Mouse (Mus musculus): ENCODE results near the gene Ccdc141. TPM values are rescaled to one million over a fixed set of nuclear protein-coding genes. Genes with fewer than 3 reads are reported as not detected.

The Ccdc141 gene
- polyA plus RNA-seq, 1 experiment from 2014 or later = 3.7 TPM

DNA sequence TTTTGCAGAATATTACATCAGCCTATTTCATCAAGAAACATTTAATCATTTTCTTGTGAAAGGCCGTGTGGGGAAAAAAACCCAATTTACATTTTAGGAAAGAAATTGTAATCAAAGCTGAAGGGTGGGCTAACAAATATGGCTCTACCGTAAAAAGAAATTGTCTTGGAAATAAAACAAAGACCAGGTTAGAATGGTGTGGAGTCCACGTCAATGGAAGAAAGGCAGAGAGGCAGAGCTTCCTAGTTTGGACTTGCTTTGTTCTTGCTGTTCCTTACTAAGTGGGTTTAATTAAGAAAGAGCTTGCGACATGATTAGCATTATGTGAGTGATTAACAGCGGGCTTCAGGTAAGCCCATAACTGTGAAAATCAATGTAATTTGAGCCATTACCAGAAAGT lies 199.4 kb downstream of the Ccdc141 start:
- H3K9ac ChIP-seq (ENCODE audit: low read depth, low read length) = no peak overlapping the region
- no peaks in the 10 kb centered on the region for H3K9me3 ChIP-seq (ENCODE audit: control insufficient read depth, low read length)
- WGBS = 63% methylated on average over 5 of the region's 5 CpGs
- no peaks in the 10 kb centered on the region for H3K4me1 ChIP-seq (ENCODE audit: control insufficient read depth, insufficient read depth, low read length)
- no peak overlapping the region for H3K27ac ChIP-seq (ENCODE audit: low read length)
- H3K4me2 ChIP-seq (ENCODE audit: low read depth, low read length) = no peak overlapping the region
- H3K36me3 ChIP-seq (ENCODE audit: control insufficient read depth, insufficient read depth, low read length) = no peaks in the 10 kb centered on the region
- no peaks in the 10 kb centered on the region for H3K27me3 ChIP-seq (replicated peaks; ENCODE audit: control insufficient read depth, insufficient read depth, low read length)
- ATAC-seq = no peak
- H3K4me3 ChIP-seq (ENCODE audit: low read length) = no peak overlapping the region

DNA sequence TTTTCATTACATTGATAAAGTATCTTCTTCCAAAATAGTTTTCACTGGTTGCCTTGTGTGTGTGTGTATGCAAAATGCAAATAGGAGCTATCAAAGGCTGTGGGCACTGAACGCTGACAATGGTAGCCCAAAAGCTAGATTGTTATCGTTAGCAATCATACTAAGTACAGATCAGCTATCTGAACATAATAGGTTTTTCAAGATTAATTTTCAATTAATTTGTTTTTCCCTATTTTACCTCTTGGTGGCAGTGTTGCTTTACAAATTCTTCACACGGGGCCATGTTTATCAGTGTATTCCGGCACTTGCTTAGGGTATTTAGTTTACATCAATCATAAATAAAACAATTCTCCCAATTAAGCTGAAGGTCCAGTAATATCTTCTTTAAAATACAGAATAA lies 199.8 kb downstream of the Ccdc141 start:
- no peak overlapping the region for H3K4me2 ChIP-seq (ENCODE audit: low read depth, low read length)
- no peaks in the 10 kb centered on the region for H3K4me1 ChIP-seq (ENCODE audit: control insufficient read depth, insufficient read depth, low read length)
- H3K36me3 ChIP-seq (ENCODE audit: control insufficient read depth, insufficient read depth, low read length) = no peaks in the 10 kb centered on the region
- 20% methylated on average over 4 of the region's 4 CpGs for WGBS
- no peak for ATAC-seq
- no peaks in the 10 kb centered on the region for H3K27me3 ChIP-seq (replicated peaks; ENCODE audit: control insufficient read depth, insufficient read depth, low read length)
- no peaks in the 10 kb centered on the region for H3K9me3 ChIP-seq (ENCODE audit: control insufficient read depth, low read length)
- no peak overlapping the region for H3K27ac ChIP-seq (ENCODE audit: low read length)
- H3K9ac ChIP-seq (ENCODE audit: low read depth, low read length) = no peak overlapping the region
- H3K4me3 ChIP-seq (ENCODE audit: low read length) = no peak overlapping the region

DNA sequence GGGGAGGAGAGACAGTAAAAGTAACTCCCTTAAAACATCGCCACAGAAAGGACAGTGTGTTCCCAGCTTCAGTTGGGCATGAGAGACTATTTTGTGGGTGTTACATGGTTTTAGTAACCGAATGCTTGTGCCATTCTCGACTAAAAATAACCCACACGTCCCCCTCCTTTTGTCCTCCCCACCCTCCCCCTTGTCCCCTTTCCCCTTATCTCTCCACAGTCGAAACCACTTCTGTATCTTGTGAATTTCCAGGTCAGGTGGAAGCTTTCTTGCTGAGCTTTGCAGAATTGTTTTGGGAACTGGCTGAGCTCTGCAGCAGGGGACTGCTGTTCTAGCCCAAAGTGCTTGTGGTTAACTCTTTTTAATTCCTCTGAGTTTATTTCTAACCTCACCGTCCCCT lies 200.2 kb downstream of the Ccdc141 start:
- Histone ChIP-seq H3K4me3 (ENCODE audit: low read length) (no peak overlapping the region), H3K27me3 (replicated peaks; ENCODE audit: control insufficient read depth, insufficient read depth, low read length) (no peaks in the 10 kb centered on the region), H3K9ac (ENCODE audit: low read depth, low read length) (no peak overlapping the region), H3K36me3 (ENCODE audit: control insufficient read depth, insufficient read depth, low read length) (no peaks in the 10 kb centered on the region), H3K9me3 (ENCODE audit: control insufficient read depth, low read length) (no peaks in the 10 kb centered on the region), H3K27ac (ENCODE audit: low read length) (no peak overlapping the region), H3K4me1 (ENCODE audit: control insufficient read depth, insufficient read depth, low read length) (no peaks in the 10 kb centered on the region), H3K4me2 (ENCODE audit: low read depth, low read length) (no peak overlapping the region)
- no peak for ATAC-seq
- 63% methylated on average over 6 of the region's 6 CpGs for WGBS

DNA sequence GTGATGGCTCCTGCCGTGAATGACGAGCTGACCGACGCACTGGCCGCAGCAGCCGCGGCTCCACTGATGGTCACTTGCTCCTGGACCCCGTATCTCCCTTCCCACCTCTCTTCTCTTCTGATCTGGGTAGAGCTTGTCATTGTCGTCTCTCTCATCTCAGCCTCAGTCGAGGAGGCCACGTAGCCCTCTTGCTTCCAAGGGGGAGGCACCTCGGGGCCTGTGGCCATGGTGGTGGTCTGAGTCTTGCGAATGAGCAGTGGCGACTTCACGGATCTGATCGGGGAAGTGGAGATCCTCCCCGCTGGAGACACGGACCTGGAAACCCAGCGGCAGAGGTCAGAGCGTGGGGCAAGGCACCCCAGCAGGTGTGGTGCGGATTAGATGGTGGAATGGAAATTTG lies 200.8 kb downstream of the Ccdc141 start:
- no peak for ATAC-seq
- WGBS = 77% methylated on average over 21 of the region's 21 CpGs
- no peak overlapping the region for H3K4me3 ChIP-seq (ENCODE audit: low read length)
- H3K9ac ChIP-seq (ENCODE audit: low read depth, low read length) = no peak overlapping the region
- no peaks in the 10 kb centered on the region for H3K27me3 ChIP-seq (replicated peaks; ENCODE audit: control insufficient read depth, insufficient read depth, low read length)
- H3K9me3 ChIP-seq (ENCODE audit: control insufficient read depth, low read length) = no peaks in the 10 kb centered on the region
- H3K4me2 ChIP-seq (ENCODE audit: low read depth, low read length) = no peak overlapping the region
- H3K27ac ChIP-seq (ENCODE audit: low read length) = no peak overlapping the region
- no peaks in the 10 kb centered on the region for H3K4me1 ChIP-seq (ENCODE audit: control insufficient read depth, insufficient read depth, low read length)
- H3K36me3 ChIP-seq (ENCODE audit: control insufficient read depth, insufficient read depth, low read length) = no peaks in the 10 kb centered on the region

DNA sequence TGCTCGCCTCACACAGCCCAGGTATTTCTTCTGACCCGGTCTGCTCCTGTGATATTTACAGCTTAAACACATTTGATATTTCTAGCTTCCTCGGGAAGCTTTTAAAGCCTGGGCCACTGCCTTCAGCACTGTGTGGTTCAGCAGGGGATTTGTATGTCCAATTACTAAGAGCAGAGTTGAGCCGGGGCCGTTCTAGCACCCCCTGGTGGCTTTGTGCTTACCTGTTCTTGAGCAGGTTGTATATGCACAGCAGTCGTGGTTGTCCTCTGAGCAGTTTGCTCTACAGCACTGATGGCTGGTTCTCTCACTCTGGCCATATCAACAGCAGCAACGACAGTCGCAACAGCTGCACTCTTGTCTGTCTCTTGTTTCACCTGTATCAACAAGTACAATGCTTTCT lies 201.5 kb downstream of the Ccdc141 start:
- peak; percentile 76; the same call in 1 of the 2 replicates for ATAC-seq
- 20% methylated on average over 8 of the region's 8 CpGs for WGBS
- H3K4me1 ChIP-seq (ENCODE audit: control insufficient read depth, insufficient read depth, low read length) = no peaks in the 10 kb centered on the region
- no peak overlapping the region for H3K9ac ChIP-seq (ENCODE audit: low read depth, low read length)
- no peaks in the 10 kb centered on the region for H3K27me3 ChIP-seq (replicated peaks; ENCODE audit: control insufficient read depth, insufficient read depth, low read length)
- H3K9me3 ChIP-seq (ENCODE audit: control insufficient read depth, low read length) = no peaks in the 10 kb centered on the region
- H3K4me2 ChIP-seq (ENCODE audit: low read depth, low read length) = no peak overlapping the region
- H3K36me3 ChIP-seq (ENCODE audit: control insufficient read depth, insufficient read depth, low read length) = no peaks in the 10 kb centered on the region
- H3K4me3 ChIP-seq (ENCODE audit: low read length) = no peak overlapping the region
- H3K27ac ChIP-seq (ENCODE audit: low read length) = no peak overlapping the region

DNA sequence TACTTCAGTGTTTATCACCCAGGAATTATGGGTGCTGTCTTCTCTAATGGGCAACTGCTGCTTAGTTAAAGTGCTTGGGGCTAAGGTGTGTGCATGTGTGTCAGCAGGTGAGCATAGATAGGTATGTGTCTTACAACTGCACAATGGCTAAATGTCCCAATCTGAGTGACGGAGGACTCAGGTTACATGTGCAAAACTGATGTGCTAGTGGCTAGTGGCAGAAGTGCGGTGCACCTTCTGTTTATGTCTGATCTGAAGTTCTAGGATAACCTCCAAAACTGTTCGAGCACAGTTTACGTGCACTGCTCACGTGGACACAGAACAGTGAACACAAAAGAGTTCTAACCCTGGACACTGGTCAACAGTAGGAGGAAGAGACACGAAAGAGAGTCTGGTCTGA lies 203.9 kb downstream of the Ccdc141 start:
- 81% methylated on average over 6 of the region's 6 CpGs for whole genome bisulfite sequencing
- no peak for ATAC-seq
- H3K9ac ChIP-seq (ENCODE audit: low read depth, low read length) = no peak overlapping the region
- no peaks in the 10 kb centered on the region for H3K4me1 ChIP-seq (ENCODE audit: control insufficient read depth, insufficient read depth, low read length)
- no peaks in the 10 kb centered on the region for H3K27me3 ChIP-seq (replicated peaks; ENCODE audit: control insufficient read depth, insufficient read depth, low read length)
- no peak overlapping the region for H3K4me2 ChIP-seq (ENCODE audit: low read depth, low read length)
- H3K4me3 ChIP-seq (ENCODE audit: low read length) = no peak overlapping the region
- H3K27ac ChIP-seq (ENCODE audit: low read length) = no peak overlapping the region
- no peaks in the 10 kb centered on the region for H3K9me3 ChIP-seq (ENCODE audit: control insufficient read depth, low read length)
- no peaks in the 10 kb centered on the region for H3K36me3 ChIP-seq (ENCODE audit: control insufficient read depth, insufficient read depth, low read length)

DNA sequence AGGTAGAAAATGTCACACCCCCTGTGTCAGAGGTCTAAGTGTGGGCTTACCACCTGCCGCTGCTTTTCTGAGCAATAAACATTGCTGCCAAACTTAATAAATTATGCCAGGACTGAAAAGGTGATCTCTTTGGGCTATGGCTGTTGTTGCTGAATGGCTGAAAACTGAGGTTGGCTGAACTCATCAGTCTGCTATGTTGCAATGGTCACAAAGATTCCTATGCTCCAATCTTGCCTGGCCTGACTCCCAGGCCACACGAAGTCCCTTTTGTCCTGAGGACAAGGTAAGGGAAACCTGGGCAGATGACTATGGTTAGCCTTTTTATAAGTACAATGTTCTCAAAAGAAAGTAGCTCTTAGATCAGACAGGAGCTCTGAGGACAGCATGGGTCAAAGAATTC lies 204.4 kb downstream of the Ccdc141 start:
- Histone ChIP-seq H3K9me3 (ENCODE audit: control insufficient read depth, low read length) (no peaks in the 10 kb centered on the region), H3K27ac (ENCODE audit: low read length) (no peak overlapping the region), H3K4me1 (ENCODE audit: control insufficient read depth, insufficient read depth, low read length) (no peaks in the 10 kb centered on the region), H3K9ac (ENCODE audit: low read depth, low read length) (no peak overlapping the region), H3K27me3 (replicated peaks; ENCODE audit: control insufficient read depth, insufficient read depth, low read length) (no peaks in the 10 kb centered on the region), H3K4me3 (ENCODE audit: low read length) (no peak overlapping the region), H3K4me2 (ENCODE audit: low read depth, low read length) (no peak overlapping the region), H3K36me3 (ENCODE audit: control insufficient read depth, insufficient read depth, low read length) (no peaks in the 10 kb centered on the region)
- 65% methylated on average over 2 of the region's 2 CpGs for WGBS
- ATAC-seq = no peak

DNA sequence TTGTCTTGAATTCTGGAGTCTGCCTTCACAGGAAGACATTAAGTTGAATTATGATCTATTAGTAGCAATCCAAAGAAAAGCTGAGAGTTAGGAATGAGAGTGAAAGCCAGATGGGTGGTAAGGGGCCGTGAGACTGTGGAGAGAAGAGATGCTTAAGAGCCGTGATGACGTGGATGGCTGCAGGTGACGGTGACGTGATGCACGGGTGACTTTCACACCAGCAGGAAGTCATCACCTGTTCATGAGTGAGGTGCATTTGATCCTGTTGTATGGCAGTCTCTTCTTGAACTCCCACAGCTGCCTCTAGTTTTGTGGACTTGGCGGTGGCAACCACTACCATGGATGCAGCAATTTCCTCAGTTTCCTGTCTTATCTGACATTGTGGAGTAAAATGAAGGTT lies 204.9 kb downstream of the Ccdc141 start:
- Histone ChIP-seq H3K4me2 (ENCODE audit: low read depth, low read length) (no peak overlapping the region), H3K9me3 (ENCODE audit: control insufficient read depth, low read length) (no peaks in the 10 kb centered on the region), H3K4me3 (ENCODE audit: low read length) (no peak overlapping the region), H3K36me3 (ENCODE audit: control insufficient read depth, insufficient read depth, low read length) (no peaks in the 10 kb centered on the region), H3K9ac (ENCODE audit: low read depth, low read length) (no peak overlapping the region), H3K27ac (ENCODE audit: low read length) (no peak overlapping the region), H3K4me1 (ENCODE audit: control insufficient read depth, insufficient read depth, low read length) (no peaks in the 10 kb centered on the region), H3K27me3 (replicated peaks; ENCODE audit: control insufficient read depth, insufficient read depth, low read length) (no peaks in the 10 kb centered on the region)
- no peak for ATAC-seq
- WGBS = 88% methylated on average over 7 of the region's 7 CpGs

DNA sequence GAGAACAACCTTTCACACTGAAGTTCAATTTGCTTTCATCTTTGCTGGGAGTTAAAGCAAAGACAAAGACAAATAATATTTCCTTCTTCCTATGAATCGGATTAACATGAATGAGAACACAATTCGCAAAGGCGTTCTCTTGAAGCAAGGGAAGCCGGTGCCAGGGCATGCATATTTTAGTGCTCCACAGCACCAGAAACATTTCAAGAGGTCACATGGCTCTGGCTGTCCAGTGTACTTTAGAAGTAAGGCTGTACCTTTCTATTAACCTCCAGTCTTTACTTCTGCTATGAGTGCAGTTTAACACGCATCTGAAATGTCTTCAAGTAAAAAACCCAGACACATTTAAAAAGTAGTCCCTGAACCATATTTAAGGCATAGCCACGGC lies 208.4 kb downstream of the Ccdc141 start:
- Histone ChIP-seq H3K27me3 (replicated peaks; ENCODE audit: control insufficient read depth, insufficient read depth, low read length) (no peaks in the 10 kb centered on the region), H3K27ac (ENCODE audit: low read length) (no peak overlapping the region), H3K9me3 (ENCODE audit: control insufficient read depth, low read length) (no peaks in the 10 kb centered on the region), H3K9ac (ENCODE audit: low read depth, low read length) (no peak overlapping the region), H3K4me2 (ENCODE audit: low read depth, low read length) (no peak overlapping the region), H3K36me3 (ENCODE audit: control insufficient read depth, insufficient read depth, low read length) (no peaks in the 10 kb centered on the region), H3K4me1 (ENCODE audit: control insufficient read depth, insufficient read depth, low read length) (no peaks in the 10 kb centered on the region), H3K4me3 (ENCODE audit: low read length) (no peak overlapping the region)
- ATAC-seq = no peak
- 73% methylated on average over 6 of the region's 6 CpGs for WGBS

DNA sequence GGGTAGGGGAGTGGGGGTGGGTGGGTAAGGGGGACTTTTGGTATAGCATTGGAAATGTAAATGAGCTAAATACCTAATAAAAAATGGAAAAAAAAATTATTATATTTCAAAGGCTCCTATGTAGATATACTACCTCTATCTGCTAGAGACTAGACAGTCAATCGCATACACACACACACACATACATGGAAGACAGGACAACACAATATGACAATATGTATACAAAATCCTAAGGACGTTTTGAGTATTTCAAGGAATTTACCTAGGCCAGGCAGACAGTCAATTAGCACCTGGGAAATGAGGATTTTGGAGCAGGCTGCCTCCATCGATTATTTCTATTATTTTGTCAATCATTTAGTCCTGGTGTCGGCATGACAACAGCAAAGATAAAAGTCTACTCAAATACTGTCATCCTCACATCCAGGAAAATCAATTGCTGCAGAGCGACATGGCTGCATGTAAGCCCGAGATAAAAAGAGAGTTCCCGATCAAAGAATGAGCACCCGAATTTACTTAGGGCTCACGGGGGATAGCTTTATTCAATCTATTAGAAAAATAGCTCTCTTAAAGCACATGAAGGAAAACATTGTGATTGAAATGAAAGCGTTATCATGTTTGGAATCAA lies 208.9 kb downstream of the Ccdc141 start:
- Histone ChIP-seq H3K9me3 (ENCODE audit: control insufficient read depth, low read length) (no peaks in the 10 kb centered on the region), H3K27ac (ENCODE audit: low read length) (no peak overlapping the region), H3K4me1 (ENCODE audit: control insufficient read depth, insufficient read depth, low read length) (no peaks in the 10 kb centered on the region), H3K4me3 (ENCODE audit: low read length) (no peak overlapping the region), H3K4me2 (ENCODE audit: low read depth, low read length) (no peak overlapping the region), H3K36me3 (ENCODE audit: control insufficient read depth, insufficient read depth, low read length) (no peaks in the 10 kb centered on the region), H3K9ac (ENCODE audit: low read depth, low read length) (no peak overlapping the region), H3K27me3 (replicated peaks; ENCODE audit: control insufficient read depth, insufficient read depth, low read length) (no peaks in the 10 kb centered on the region)
- WGBS = 76% methylated on average over 10 of the region's 10 CpGs
- no peak for ATAC-seq

Data from intestine, embryonic 16.5 days (tissue).